32 mouse cellular contexts compared by ENCODE assay signal in genomic region chr12:108931341-108932053, GRCm38 (mm10). TPM values are rescaled to one million over a fixed set of nuclear protein-coding genes. Genes with fewer than 3 reads are reported as not detected.
DNase-seq lines count a peak whose midpoint lies in the region; ATAC-seq and TF ChIP-seq lines count a peak whose summit lies in the region.
"Had no signal": no experiment of that assay in that cellular context is flagged by ENCODE, and none has a peak within 500 bp of the region (broad histone marks: within the 10 kb centered on the region; RNA-seq: fewer than 3 reads in every experiment).

No protein-coding gene starts in this region.

- 39% methylated on average over 7 of the region's 7 CpGs for WGBS in kidney, adult 2 months
- WGBS in limb, embryonic 15.5 days: 68% methylated on average over 7 of the region's 7 CpGs
- 63% methylated on average over 7 of the region's 7 CpGs for WGBS in limb, embryonic 10.5 days

- no peak for TF ChIP-seq CTCF in kidney, adult 2 months (conservative IDR thresholded peaks at IDR 0.05; ENCODE audit: insufficient read depth, insufficient read length, low read depth, low read length)

- TF ChIP-seq POLR2A in kidney, adult 2 months (IDR thresholded peaks at IDR 0.05; ENCODE audit: low read depth, low read length): no peak

- H3K4me2 ChIP-seq in limb, embryonic 15.5 days: no peak overlapping the region
- H3K4me2 ChIP-seq: heart, embryonic 13.5 days; hindbrain, embryonic 14.5 days; limb, embryonic 13.5 days; liver, embryonic 12.5 days; midbrain, embryonic 15.5 days had no signal

- no peaks in the 10 kb centered on the region for H3K9me3 ChIP-seq in limb, embryonic 15.5 days
- H3K9me3 ChIP-seq in limb, embryonic 10.5 days (replicated peaks): no peaks in the 10 kb centered on the region
- H3K9me3 ChIP-seq: heart, embryonic 13.5 days; limb, embryonic 13.5 days; liver, embryonic 12.5 days; megakaryocyte, embryonic 14.5 days; midbrain, embryonic 15.5 days had no signal

- H3K4me3 ChIP-seq in kidney, adult 2 months (ENCODE audit: insufficient read depth, low read depth, low read length): no peak overlapping the region
- no peak overlapping the region for H3K4me3 ChIP-seq in limb, embryonic 15.5 days
- no peak overlapping the region for H3K4me3 ChIP-seq in limb, embryonic 10.5 days
- H3K4me3 ChIP-seq: erythroblast, embryonic 14.5 days; heart, embryonic 13.5 days; layer of hippocampus, adult 2 months; left cerebral cortex, adult 2 months; limb, embryonic 13.5 days; liver, embryonic 12.5 days; megakaryocyte, embryonic 14.5 days; midbrain, embryonic 15.5 days had no signal

- no peak for DNase-seq in kidney, adult 2 months
- DNase-seq in kidney, postnatal 25 days: no peak
- no peak for DNase-seq in limb, embryonic 10.5 days (ENCODE audit: low spot score)
- no peak for DNase-seq in right cerebral cortex, adult 2 months (ENCODE audit: low spot score in 2 of 2)
- no peak for DNase-seq in cerebellum, postnatal 4 days (ENCODE audit: low spot score in 2 of 2)
- DNase-seq: adrenal gland, postnatal 14 days; cerebellum, adult 11 months; cerebellum, adult 9-10 months; cerebellum, postnatal 36 days; embryo, embryonic 11 days; heart, postnatal 14 days; kidney, postnatal 10 days; liver, postnatal 0 days; lung, postnatal 36 days; right cerebral cortex, adult 18-20 months; right cerebral cortex, postnatal 4 days; thymus, adult 18-20 months; thymus, postnatal 25 days had no signal

- peak overlapping the region; percentile 75 for H3K27ac ChIP-seq in kidney, adult 2 months (ENCODE audit: insufficient read depth, low read depth, low read length)
- H3K27ac ChIP-seq in limb, embryonic 15.5 days: no peak overlapping the region
- H3K27ac ChIP-seq in limb, embryonic 10.5 days: no peak overlapping the region; the same call in 1 of the 2 replicates
- H3K27ac ChIP-seq: heart, embryonic 13.5 days; hindbrain, embryonic 14.5 days; layer of hippocampus, adult 2 months; left cerebral cortex, adult 2 months; limb, embryonic 13.5 days; liver, embryonic 12.5 days; midbrain, embryonic 15.5 days; stomach, postnatal 0 days had no signal

- 0 out of 2 replicates have a peak, but pooled peaks cover 5% of the 10 kb centered on the region for H3K4me1 ChIP-seq in kidney, adult 2 months (ENCODE audit: control insufficient read depth, insufficient read depth, low read length)
- H3K4me1 ChIP-seq in limb, embryonic 15.5 days: peaks cover 7% of the 10 kb centered on the region; the same call in 1 of the 2 replicates
- H3K4me1 ChIP-seq in limb, embryonic 10.5 days: peaks cover 20% of the 10 kb centered on the region

- no peak overlapping the region for H3K9ac ChIP-seq in limb, embryonic 15.5 days
- H3K9ac ChIP-seq: heart, embryonic 13.5 days; hindbrain, embryonic 14.5 days; limb, embryonic 13.5 days; liver, embryonic 12.5 days; liver, postnatal 0 days; midbrain, embryonic 15.5 days had no signal

- 0 out of 2 replicates have a peak, but pooled peaks have one; percentile 28 for ATAC-seq in limb, embryonic 15.5 days (ENCODE audit: insufficient number of reproducible peaks, low FRiP score, low TSS enrichment, low read depth)
- ATAC-seq in granulocyte monocyte progenitor cell, adult 5-6 weeks (replicated peaks; ENCODE audit: poor library complexity, severe bottlenecking): peak; percentile 57
- ATAC-seq: CD4-positive, CD25-positive, alpha-beta regulatory T cell, adult 4 months; forebrain, embryonic 16.5 days; liver, embryonic 12.5 days; liver, postnatal 0 days; midbrain, embryonic 15.5 days had no signal

- no peaks in the 10 kb centered on the region for H3K36me3 ChIP-seq in kidney, adult 2 months (ENCODE audit: control insufficient read depth, insufficient read depth, low read length)
- H3K36me3 ChIP-seq in limb, embryonic 15.5 days: no peaks in the 10 kb centered on the region
- no peaks in the 10 kb centered on the region for H3K36me3 ChIP-seq in limb, embryonic 10.5 days
- H3K36me3 ChIP-seq: heart, embryonic 13.5 days; limb, embryonic 13.5 days; liver, embryonic 12.5 days; midbrain, embryonic 15.5 days had no signal

- H3K27me3 ChIP-seq in kidney, adult 2 months (replicated peaks; ENCODE audit: control insufficient read depth, insufficient read depth, low read length): no peaks in the 10 kb centered on the region
- H3K27me3 ChIP-seq in limb, embryonic 15.5 days: no peaks in the 10 kb centered on the region
- H3K27me3 ChIP-seq in limb, embryonic 10.5 days (ENCODE audit: low read depth, poor library complexity, severe bottlenecking): no peaks in the 10 kb centered on the region
- H3K27me3 ChIP-seq: heart, embryonic 13.5 days; limb, embryonic 13.5 days; liver, embryonic 12.5 days; megakaryocyte, embryonic 14.5 days; midbrain, embryonic 15.5 days had no signal

RNA-seq across cellular contexts. Expression of gene Wars, which starts 37.5 kb away (rescaled TPM):
- 54.4 and 57.2 TPM in 2 replicates for polyA plus RNA-seq in kidney, adult 2 months (2012; rRNA removed)
- polyA plus RNA-seq in limb, embryonic 15.5 days (2015; fragmentation: Nextera tagmentation; extraction: Ambion mirVana): 61.7 and 63.9 TPM in 2 replicates
- polyA plus RNA-seq in limb, embryonic 10.5 days (2016; fragmentation: Nextera tagmentation; extraction: Ambion mirVana): 138 and 157 TPM in 2 replicates
- 27.5 and 42.9 TPM in 2 replicates for total RNA-seq in granulocyte monocyte progenitor cell, adult 5-6 weeks (2014; fragmentation: Nextera tagmentation)
- 65.5 and 69.5 TPM in 2 replicates for total RNA-seq in granulocyte monocyte progenitor cell, adult 5-6 weeks (2017)

RNA-seq across cellular contexts. Expression of gene Wdr25, which starts 38.1 kb away (rescaled TPM):
- 19.5 and 21.3 TPM in 2 replicates for polyA plus RNA-seq in kidney, adult 2 months (2012; rRNA removed)
- polyA plus RNA-seq in limb, embryonic 15.5 days (2015; fragmentation: Nextera tagmentation; extraction: Ambion mirVana): 7.8 and 8.2 TPM in 2 replicates
- 11.8 and 12.3 TPM in 2 replicates for polyA plus RNA-seq in limb, embryonic 10.5 days (2016; fragmentation: Nextera tagmentation; extraction: Ambion mirVana)
- 7.9 and 16.6 TPM in 2 replicates for total RNA-seq in granulocyte monocyte progenitor cell, adult 5-6 weeks (2014; fragmentation: Nextera tagmentation)
- 3.4 and 8.1 TPM in 2 replicates for total RNA-seq in granulocyte monocyte progenitor cell, adult 5-6 weeks (2017)
